Mouse (Mus musculus) embryonic facial prominence, embryonic 15.5 days (tissue): ENCODE data around the gene Ankk1. TPM values are rescaled to one million over a fixed set of nuclear protein-coding genes. Genes with fewer than 3 reads are reported as not detected.

Source experiments
- ATAC-seq: fragments of 200-750 bp; cut with Nextera tagmentation; 2 replicates; pipeline ENCODE4 v1.8.0; 2017; ENCODE audit warnings: low read depth, moderate TSS enrichment; ENCODE audit not compliant: insufficient number of reproducible peaks, low FRiP score, low TSS enrichment
- H3K27ac ChIP-seq: fragments of 300-500 bp; sonication (generic); replicated peaks from 2 replicates; pipeline ENCODE4 v1.5.1; 2015; ENCODE audit warnings: mild to moderate bottlenecking, inconsistent platforms
- H3K27me3 ChIP-seq: fragments of 300-500 bp; sonication (generic); 2 replicates; pipeline ENCODE4 v1.6.1; 2015; ENCODE audit warnings: inconsistent platforms
- H3K36me3 ChIP-seq: fragments of 300-500 bp; sonication (generic); 2 replicates; pipeline ENCODE4 v1.6.1; 2015; ENCODE audit warnings: mild to moderate bottlenecking, inconsistent platforms
- H3K4me1 ChIP-seq: fragments of 300-500 bp; sonication (generic); 2 replicates; pipeline ENCODE4 v1.6.1; 2015; ENCODE audit warnings: inconsistent platforms
- H3K4me2 ChIP-seq: fragments of 300-500 bp; sonication (generic); replicated peaks from 2 replicates; pipeline ENCODE4 v1.6.1; 2015; ENCODE audit warnings: mild to moderate bottlenecking, inconsistent platforms
- H3K4me3 ChIP-seq: fragments of 300-500 bp; sonication (generic); replicated peaks from 2 replicates; pipeline ENCODE4 v1.5.1; 2015; ENCODE audit warnings: mild to moderate bottlenecking, inconsistent platforms
- H3K9ac ChIP-seq: fragments of 300-500 bp; sonication (generic); 2 replicates; pipeline ENCODE4 v1.6.1; 2015; ENCODE audit warnings: inconsistent platforms
- H3K9me3 ChIP-seq: fragments of 300-500 bp; sonication (generic); replicated peaks from 2 replicates; pipeline ENCODE4 v1.6.1; 2016; ENCODE audit warnings: inconsistent platforms
- WGBS: fragments of 180-500 bp; shearing (Covaris S2); methylation state at CpG from one replicate; pipeline ENCODE4 v1.1.7; 2015; 5-methylcytosine and 5-hydroxymethylcytosine counted together
- polyA plus RNA-seq: library from polyadenylated mRNA; unstranded; fragments of >200 nt; fragmentation: Nextera tagmentation; extraction: Ambion mirVana; gene quantifications from 2 replicates; pipeline ENCODE4 v1.2.1, GENCODE M21; 2015

The Ankk1 gene
- polyA plus RNA-seq, 1 experiment from 2014 or later = 0.13 TPM

- WGBS = 86% methylated on average over 5 of the region's 5 CpGs
- H3K4me1 ChIP-seq = no peaks in the 10 kb centered on the region
- H3K36me3 ChIP-seq = no peaks in the 10 kb centered on the region
- H3K4me2 ChIP-seq = no peak overlapping the region
- H3K9ac ChIP-seq = no peak overlapping the region
- no peak overlapping the region for H3K4me3 ChIP-seq
- no peak for ATAC-seq
- H3K27me3 ChIP-seq = no peaks in the 10 kb centered on the region
- no peak overlapping the region for H3K27ac ChIP-seq
- no peaks in the 10 kb centered on the region for H3K9me3 ChIP-seq
These were observed 19.8 kb downstream of the Ankk1 start for GRCm38 (mm10) chr9:49407028-49407427.

DNA sequence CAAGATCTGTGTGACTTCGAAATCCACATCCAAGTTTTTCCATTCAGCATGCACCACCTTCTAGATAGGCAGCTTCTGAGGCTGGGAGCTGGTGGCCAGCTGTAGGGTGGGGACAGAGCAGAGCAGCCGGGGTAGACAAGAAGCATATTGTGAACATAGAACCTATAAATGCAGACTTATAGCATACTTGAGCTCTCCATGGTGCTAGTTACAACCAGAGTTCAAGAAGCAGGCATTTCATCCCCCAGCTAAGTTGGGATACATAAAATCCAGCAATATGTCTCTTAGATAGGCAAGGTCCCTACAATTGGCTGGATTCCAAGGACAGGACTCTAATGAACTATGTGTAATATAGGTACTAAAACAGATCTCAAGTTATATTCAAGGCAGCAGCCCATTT is 23.1 kb downstream of the Ankk1 start:
- no peak for ATAC-seq
- Histone ChIP-seq H3K4me2 (no peak overlapping the region), H3K9ac (no peak overlapping the region), H3K4me1 (no peaks in the 10 kb centered on the region), H3K27me3 (no peaks in the 10 kb centered on the region), H3K4me3 (no peak overlapping the region), H3K9me3 (no peaks in the 10 kb centered on the region), H3K36me3 (no peaks in the 10 kb centered on the region), H3K27ac (no peak overlapping the region)
- 48% methylated on average over 2 of the region's 2 CpGs for WGBS

GRCm38 (mm10) chr9:49396006-49396405 is 30.8 kb downstream of the Ankk1 start:
- H3K4me1 ChIP-seq = no peaks in the 10 kb centered on the region
- no peak overlapping the region for H3K4me2 ChIP-seq
- no peak overlapping the region for H3K27ac ChIP-seq
- H3K9me3 ChIP-seq = no peaks in the 10 kb centered on the region
- ATAC-seq = no peak
- H3K4me3 ChIP-seq = no peak overlapping the region
- H3K9ac ChIP-seq = no peak overlapping the region
- H3K36me3 ChIP-seq = no peaks in the 10 kb centered on the region
- H3K27me3 ChIP-seq = no peaks in the 10 kb centered on the region

GRCm38 (mm10) chr9:49392242-49392641 is 34.6 kb downstream of the Ankk1 start:
- Histone ChIP-seq H3K4me1 (no peaks in the 10 kb centered on the region), H3K9me3 (no peaks in the 10 kb centered on the region), H3K27me3 (no peaks in the 10 kb centered on the region), H3K4me3 (no peak overlapping the region), H3K9ac (no peak overlapping the region), H3K36me3 (no peaks in the 10 kb centered on the region), H3K4me2 (no peak overlapping the region), H3K27ac (no peak overlapping the region)
- no peak for ATAC-seq
- WGBS = 27% methylated on average over 2 of the region's 2 CpGs

DNA sequence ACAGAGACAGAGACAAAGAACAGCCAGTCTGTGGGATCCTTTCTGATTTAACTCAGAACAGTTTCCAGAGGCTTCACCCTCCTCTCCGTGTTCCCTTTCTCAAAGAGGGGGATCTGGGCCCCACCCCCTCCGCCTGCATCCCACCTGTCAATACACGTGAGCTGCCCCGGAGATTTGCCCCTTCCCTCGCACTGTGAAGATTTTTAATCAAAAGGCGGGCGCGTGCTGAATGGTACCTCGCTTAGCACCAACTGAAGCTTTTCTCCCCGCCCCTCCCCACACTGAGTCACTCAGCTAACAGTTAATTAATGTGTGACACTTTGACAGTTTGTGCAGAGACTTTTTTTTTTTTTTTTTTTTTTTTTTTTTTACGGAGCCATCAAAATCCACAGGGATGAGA is 40.7 kb downstream of the Ankk1 start:
- no peaks in the 10 kb centered on the region for H3K27me3 ChIP-seq
- H3K4me2 ChIP-seq = no peak overlapping the region
- no peaks in the 10 kb centered on the region for H3K4me1 ChIP-seq
- ATAC-seq = no peak
- H3K9me3 ChIP-seq = no peaks in the 10 kb centered on the region
- H3K27ac ChIP-seq = no peak overlapping the region
- no peaks in the 10 kb centered on the region for H3K36me3 ChIP-seq
- H3K9ac ChIP-seq = no peak overlapping the region
- H3K4me3 ChIP-seq = no peak overlapping the region
- 34% methylated on average over 11 of the region's 11 CpGs for WGBS

DNA sequence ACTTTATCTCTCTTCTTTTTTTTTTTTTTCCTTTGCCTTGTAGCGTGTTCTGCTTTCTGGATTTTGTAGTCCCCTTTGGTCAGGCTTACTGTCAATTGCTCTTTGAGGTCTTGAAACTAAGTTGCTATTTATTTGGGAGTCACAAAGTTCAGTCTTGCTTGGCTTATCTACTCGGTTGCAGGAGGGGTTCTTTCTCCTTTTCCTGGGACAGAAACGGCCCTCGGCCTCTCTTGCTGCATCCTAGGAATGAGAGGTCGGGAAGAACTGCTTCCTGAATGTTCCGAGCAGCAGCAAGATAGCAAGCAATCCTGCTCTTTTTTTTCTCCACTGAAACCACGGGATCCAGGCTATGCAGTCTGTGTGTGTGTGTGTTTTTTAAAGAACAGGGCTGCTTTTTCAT is 41.5 kb downstream of the Ankk1 start:
- H3K27ac ChIP-seq = no peak overlapping the region
- no peak for ATAC-seq
- WGBS = 29% methylated on average over 7 of the region's 7 CpGs

DNA sequence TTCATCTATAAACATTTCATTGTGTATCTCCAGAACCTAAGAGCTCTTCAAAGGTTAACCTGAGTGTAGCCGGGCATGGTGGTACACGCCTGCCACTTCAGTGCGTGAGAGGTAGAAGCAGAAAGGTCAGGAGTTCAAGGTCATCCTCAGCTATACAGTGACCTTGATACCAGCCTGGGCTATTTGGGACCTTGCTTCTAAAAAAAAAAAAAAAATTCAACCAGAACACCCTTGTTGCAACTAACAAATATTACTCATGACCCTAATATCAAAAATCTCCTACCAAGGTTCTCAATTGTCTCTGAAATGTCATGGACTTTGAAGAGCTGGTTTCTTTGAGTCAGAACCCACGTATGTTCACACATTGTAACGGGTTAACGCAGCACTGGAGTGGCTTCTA is 42.0 kb downstream of the Ankk1 start:
- Histone ChIP-seq H3K4me3 (no peak overlapping the region), H3K36me3 (no peaks in the 10 kb centered on the region), H3K9ac (no peak overlapping the region), H3K9me3 (no peaks in the 10 kb centered on the region), H3K27me3 (no peaks in the 10 kb centered on the region), H3K4me2 (no peak overlapping the region), H3K4me1 (no peaks in the 10 kb centered on the region), H3K27ac (no peak overlapping the region)
- no peak for ATAC-seq
- WGBS = 87% methylated on average over 6 of the region's 6 CpGs

More for the DNA sequence above, 41.5 kb downstream of the Ankk1 start:
- Histone ChIP-seq H3K4me2 (no peak overlapping the region), H3K36me3 (no peaks in the 10 kb centered on the region), H3K9ac (no peak overlapping the region), H3K4me3 (no peak overlapping the region), H3K9me3 (no peaks in the 10 kb centered on the region), H3K27me3 (no peaks in the 10 kb centered on the region), H3K4me1 (no peaks in the 10 kb centered on the region)

DNA sequence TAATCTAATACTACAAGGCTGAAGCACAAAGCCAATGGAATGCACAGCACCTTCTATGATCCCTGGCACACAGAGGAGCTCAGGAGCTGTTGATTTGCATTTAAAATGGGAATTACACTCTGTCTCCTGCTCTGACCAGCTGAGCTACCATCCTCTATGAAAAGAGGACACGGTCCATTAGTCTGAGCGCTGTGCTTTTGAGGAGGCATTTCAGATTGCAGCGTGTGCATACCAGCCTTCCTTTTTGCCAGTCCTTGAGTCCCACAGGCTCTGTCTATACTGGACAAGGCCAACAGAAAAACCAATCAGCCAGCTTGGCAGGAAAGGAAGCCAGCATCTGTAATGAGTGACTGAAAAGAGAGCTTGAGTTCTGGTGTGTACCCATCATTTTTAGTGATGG is 42.8 kb downstream of the Ankk1 start:
- Histone ChIP-seq H3K9me3 (no peaks in the 10 kb centered on the region), H3K36me3 (no peaks in the 10 kb centered on the region), H3K4me1 (no peaks in the 10 kb centered on the region), H3K4me2 (no peak overlapping the region), H3K27me3 (no peaks in the 10 kb centered on the region), H3K4me3 (no peak overlapping the region), H3K27ac (no peak overlapping the region), H3K9ac (no peak overlapping the region)
- 76% methylated on average over 3 of the region's 3 CpGs for WGBS
- no peak for ATAC-seq

DNA sequence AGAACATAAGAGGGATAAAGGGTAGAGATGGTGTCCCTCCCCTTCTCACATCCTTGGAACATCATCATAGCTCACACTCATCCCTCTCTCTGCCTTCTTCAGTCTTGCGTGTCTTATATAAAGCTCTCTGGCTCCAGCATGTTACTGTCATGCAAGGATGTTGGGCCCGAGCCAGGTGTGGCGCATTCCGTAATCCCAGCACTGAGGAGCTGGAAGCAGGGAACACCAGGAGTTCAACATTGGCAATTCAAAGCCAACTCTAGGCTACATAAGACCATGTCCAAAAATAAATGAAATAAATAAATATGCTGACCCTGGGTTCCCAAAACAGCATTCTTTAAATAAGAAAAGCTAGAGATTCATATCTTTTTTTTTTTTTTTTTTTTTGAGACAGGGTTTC is 46.9 kb downstream of the Ankk1 start:
- no peaks in the 10 kb centered on the region for H3K36me3 ChIP-seq
- H3K9me3 ChIP-seq = no peaks in the 10 kb centered on the region
- H3K27me3 ChIP-seq = no peaks in the 10 kb centered on the region
- H3K4me1 ChIP-seq = no peaks in the 10 kb centered on the region
- H3K27ac ChIP-seq = no peak overlapping the region
- no peak overlapping the region for H3K9ac ChIP-seq
- no peak overlapping the region for H3K4me2 ChIP-seq
- no peak for ATAC-seq
- H3K4me3 ChIP-seq = no peak overlapping the region
- WGBS = 81% methylated on average over 4 of the region's 4 CpGs

DNA sequence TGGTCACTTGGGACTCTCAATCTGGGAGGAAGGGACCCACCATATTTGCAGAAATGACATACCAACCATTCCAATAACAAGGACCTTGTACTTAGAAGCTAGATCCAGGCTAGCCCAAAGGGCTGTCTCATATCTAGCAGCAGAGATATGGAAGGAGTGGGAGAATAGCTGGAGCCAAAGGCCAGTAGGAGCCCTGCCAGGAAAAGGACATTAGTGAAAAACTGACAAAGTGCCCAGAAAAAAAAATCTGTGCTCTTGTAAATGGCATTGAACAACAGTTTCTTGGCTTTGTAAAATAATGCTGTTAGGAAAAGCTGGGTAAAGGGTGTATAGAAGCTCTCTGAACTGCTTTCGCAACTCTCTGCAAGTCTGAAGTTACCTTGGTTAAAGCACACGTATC is 52.9 kb downstream of the Ankk1 start:
- Histone ChIP-seq H3K9me3 (no peaks in the 10 kb centered on the region), H3K27me3 (no peaks in the 10 kb centered on the region), H3K9ac (no peak overlapping the region), H3K4me3 (no peak overlapping the region), H3K27ac (no peak overlapping the region), H3K4me1 (no peaks in the 10 kb centered on the region), H3K4me2 (no peak overlapping the region), H3K36me3 (no peaks in the 10 kb centered on the region)
- ATAC-seq = no peak
- WGBS = 76% methylated on average over 2 of the region's 2 CpGs

DNA sequence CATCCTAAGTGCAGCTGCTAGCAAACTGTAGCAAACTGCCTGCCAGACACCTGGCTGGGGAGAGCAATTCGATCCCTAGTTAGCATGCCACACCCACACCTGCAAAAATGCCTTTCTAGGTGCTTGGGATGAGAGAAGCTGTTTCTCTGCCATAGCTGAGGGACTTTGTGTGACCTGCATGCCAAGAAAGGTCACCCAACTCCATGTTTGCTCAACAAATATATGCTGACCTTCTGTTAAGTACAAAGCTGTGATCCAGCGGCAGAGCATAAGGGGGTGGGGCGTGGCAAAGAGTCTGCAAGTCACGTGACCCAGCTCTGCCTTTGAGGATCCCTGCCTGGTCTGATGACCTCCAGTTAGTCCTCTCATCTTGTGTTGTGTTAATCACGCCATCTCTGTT is 61.1 kb downstream of the Ankk1 start:
- WGBS = 14% methylated on average over 5 of the region's 5 CpGs
- H3K9ac ChIP-seq = no peak overlapping the region
- H3K4me2 ChIP-seq = no peak overlapping the region
- no peaks in the 10 kb centered on the region for H3K27me3 ChIP-seq
- no peak overlapping the region for H3K27ac ChIP-seq
- H3K36me3 ChIP-seq = no peaks in the 10 kb centered on the region
- ATAC-seq = no peak
- no peaks in the 10 kb centered on the region for H3K9me3 ChIP-seq
- no peaks in the 10 kb centered on the region for H3K4me1 ChIP-seq
- H3K4me3 ChIP-seq = no peak overlapping the region
